Mouse (Mus musculus) neural tube, embryonic 15.5 days (tissue): ENCODE measurements at regions not wholly inside any gene's neighbourhood (a gene's known extent, or its start where the extent isn't known, plus 50 kb on each side); places are given as distances from the start of the nearest gene placed in this dataset.

Experiments used
- ATAC-seq: fragments of 200-750 bp; cut with Nextera tagmentation; 2 replicates; pipeline ENCODE4 v1.8.0; 2017; ENCODE audit warnings: mild to moderate bottlenecking, moderate TSS enrichment, moderate library complexity; ENCODE audit not compliant: low FRiP score
- H3K27ac ChIP-seq: fragments of 300-500 bp; sonication (generic); replicated peaks from 2 replicates; pipeline ENCODE4 v1.5.1; 2015; ENCODE audit warnings: mild to moderate bottlenecking, inconsistent platforms
- H3K27me3 ChIP-seq: fragments of 300-500 bp; sonication (generic); replicated peaks from 2 replicates; pipeline ENCODE4 v1.6.1; 2015; ENCODE audit warnings: inconsistent platforms
- H3K36me3 ChIP-seq: fragments of 300-500 bp; sonication (generic); 2 replicates; pipeline ENCODE4 v1.6.1; 2015; ENCODE audit warnings: inconsistent platforms
- H3K4me1 ChIP-seq: fragments of 300-500 bp; sonication (generic); 2 replicates; pipeline ENCODE4 v1.6.1; 2015; ENCODE audit warnings: inconsistent platforms
- H3K4me2 ChIP-seq: fragments of 300-500 bp; sonication (generic); 2 replicates; pipeline ENCODE4 v1.6.1; 2015; ENCODE audit warnings: inconsistent platforms, mild to moderate bottlenecking, moderate library complexity
- H3K4me3 ChIP-seq: fragments of 300-500 bp; sonication (generic); replicated peaks from 2 replicates; pipeline ENCODE4 v1.5.1; 2015; ENCODE audit warnings: mild to moderate bottlenecking, inconsistent platforms
- H3K9ac ChIP-seq: fragments of 300-500 bp; sonication (generic); replicated peaks from 2 replicates; pipeline ENCODE4 v1.6.1; 2015; ENCODE audit warnings: mild to moderate bottlenecking, inconsistent platforms
- H3K9me3 ChIP-seq: fragments of 300-500 bp; sonication (generic); replicated peaks from 2 replicates; pipeline ENCODE4 v1.6.1; 2016; ENCODE audit warnings: inconsistent platforms
- WGBS: fragments of 180-500 bp; shearing (Covaris S2); methylation state at CpG from one replicate; pipeline ENCODE4 v1.1.7; 2015; ENCODE audit warnings: mixed read lengths; 5-methylcytosine and 5-hydroxymethylcytosine counted together

DNA sequence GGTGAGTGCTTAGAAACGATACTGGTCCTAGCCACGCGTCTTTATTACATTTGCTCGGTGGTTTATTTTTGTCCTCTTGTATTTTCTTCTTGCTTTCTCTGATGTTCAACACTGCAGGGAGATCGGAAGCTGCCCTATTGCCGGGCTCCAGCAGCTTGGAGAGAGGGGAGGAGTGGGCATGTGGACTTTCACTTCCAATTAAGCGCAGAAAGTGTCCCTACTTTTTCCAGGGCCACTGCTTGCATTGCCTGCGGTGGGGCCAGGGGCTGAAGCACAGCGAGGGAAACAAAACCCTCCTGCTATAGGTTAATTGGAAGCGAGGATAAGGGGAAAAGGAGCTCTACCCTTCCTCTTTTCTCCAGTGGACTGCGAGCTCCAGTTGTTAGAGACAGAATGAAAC is 114.4 kb upstream of the Cdh6 start:
- Histone ChIP-seq H3K4me3 (no peak overlapping the region), H3K4me2 (peak overlapping the region; percentile 19; the same call in 1 of the 2 replicates), H3K9ac (no peak overlapping the region), H3K4me1 (no peaks in the 10 kb centered on the region), H3K27ac (no peak overlapping the region), H3K27me3 (no peaks in the 10 kb centered on the region), H3K9me3 (no peaks in the 10 kb centered on the region), H3K36me3 (no peaks in the 10 kb centered on the region)
- 71% methylated on average over 11 of the region's 11 CpGs for WGBS
- no peak for ATAC-seq

DNA sequence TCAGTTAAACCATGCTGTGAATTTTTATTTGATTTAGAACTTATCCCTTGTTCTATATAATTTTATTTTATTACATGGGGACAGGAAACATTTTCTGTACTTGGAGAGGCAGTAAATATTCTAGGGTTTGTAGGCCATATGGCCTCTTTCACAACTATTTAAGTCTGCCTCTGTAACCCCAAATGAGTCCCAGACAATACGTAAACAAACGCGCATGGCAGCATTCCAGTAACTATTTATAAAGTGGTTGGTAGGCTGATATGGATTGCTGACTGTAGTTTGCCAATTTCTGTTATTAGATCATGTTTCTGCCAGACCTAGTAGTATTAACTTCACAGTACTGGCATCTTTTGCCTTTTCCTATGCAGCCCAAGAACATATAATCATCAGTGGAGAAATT is 111.9 kb upstream of the Cdh6 start:
- Histone ChIP-seq H3K27me3 (no peaks in the 10 kb centered on the region), H3K36me3 (no peaks in the 10 kb centered on the region), H3K4me2 (no peak overlapping the region), H3K27ac (no peak overlapping the region), H3K9ac (no peak overlapping the region), H3K4me1 (no peaks in the 10 kb centered on the region), H3K4me3 (no peak overlapping the region), H3K9me3 (no peaks in the 10 kb centered on the region)
- 59% methylated on average over 3 of the region's 3 CpGs for WGBS
- ATAC-seq = no peak

DNA sequence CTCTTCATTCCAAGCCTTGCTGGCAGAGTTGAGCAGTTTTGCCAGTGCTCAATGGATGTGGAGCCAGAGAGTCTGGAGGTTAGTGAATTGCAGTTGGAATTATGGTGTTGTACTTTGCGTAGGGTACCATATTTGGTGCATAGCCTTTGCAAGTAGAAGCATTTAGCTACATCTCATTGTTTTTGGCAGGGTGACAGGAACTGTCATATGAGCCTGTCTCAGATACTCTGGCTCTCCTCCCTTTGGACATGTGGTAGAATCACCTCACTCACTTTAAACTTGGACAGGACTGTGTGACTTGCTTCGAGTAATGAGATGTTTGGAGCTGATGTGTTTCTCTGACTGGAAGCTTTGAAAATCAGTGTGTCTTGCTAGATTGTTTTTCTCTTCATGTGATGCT is 110.7 kb upstream of the Cdh6 start:
- Histone ChIP-seq H3K9ac (no peak overlapping the region), H3K4me2 (no peak overlapping the region), H3K36me3 (no peaks in the 10 kb centered on the region), H3K27ac (no peak overlapping the region), H3K4me3 (no peak overlapping the region), H3K4me1 (no peaks in the 10 kb centered on the region), H3K27me3 (no peaks in the 10 kb centered on the region), H3K9me3 (no peaks in the 10 kb centered on the region)
- no peak for ATAC-seq
- WGBS = 93% methylated on average over 2 of the region's 2 CpGs

DNA sequence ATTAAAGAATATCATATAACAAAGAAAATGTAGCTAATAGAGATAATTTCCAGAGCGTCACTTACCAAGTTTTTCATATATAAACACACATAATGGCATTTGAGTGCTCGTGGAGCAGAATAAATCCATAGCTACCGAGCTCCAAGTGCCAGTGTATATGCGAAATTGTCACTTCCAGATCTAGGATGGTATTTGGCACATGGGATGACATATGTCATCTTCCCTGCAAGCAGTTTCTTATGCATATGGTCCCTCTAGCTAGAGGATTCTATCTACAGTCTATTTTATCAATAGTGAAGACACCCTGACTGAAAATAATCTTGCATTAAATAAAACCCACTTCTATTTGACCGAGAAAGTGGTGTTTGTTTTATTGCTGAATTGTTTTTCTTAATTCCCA is 109.6 kb upstream of the Cdh6 start:
- Histone ChIP-seq H3K4me2 (no peak overlapping the region), H3K9ac (no peak overlapping the region), H3K36me3 (no peaks in the 10 kb centered on the region), H3K4me1 (no peaks in the 10 kb centered on the region), H3K27me3 (no peaks in the 10 kb centered on the region), H3K27ac (no peak overlapping the region), H3K4me3 (no peak overlapping the region), H3K9me3 (no peaks in the 10 kb centered on the region)
- 89% methylated on average over 5 of the region's 5 CpGs for WGBS
- ATAC-seq = no peak

DNA sequence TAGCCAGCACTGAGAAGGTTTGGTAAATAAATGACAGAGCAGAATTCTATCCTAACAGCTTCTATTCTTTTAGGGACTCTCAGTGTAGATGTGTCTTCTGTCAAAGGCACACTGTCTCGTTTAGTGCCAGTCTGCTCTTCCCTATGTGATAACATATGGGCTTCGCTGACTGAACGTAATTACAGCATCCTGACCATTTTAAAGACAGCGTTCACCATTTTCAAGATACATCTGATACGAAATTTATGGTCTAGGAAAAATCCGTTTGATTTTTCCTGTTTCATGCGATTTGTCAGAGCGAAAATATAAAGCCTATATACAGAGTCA is 103.4 kb upstream of the Cdh6 start:
- Histone ChIP-seq H3K9me3 (no peaks in the 10 kb centered on the region), H3K4me2 (no peak overlapping the region), H3K4me3 (no peak overlapping the region), H3K9ac (no peak overlapping the region), H3K36me3 (no peaks in the 10 kb centered on the region), H3K27ac (no peak overlapping the region), H3K4me1 (0 out of 2 replicates have a peak, but pooled peaks cover 6% of the 10 kb centered on the region), H3K27me3 (no peaks in the 10 kb centered on the region)
- WGBS = 60% methylated on average over 8 of the region's 8 CpGs
- ATAC-seq = no peak

DNA sequence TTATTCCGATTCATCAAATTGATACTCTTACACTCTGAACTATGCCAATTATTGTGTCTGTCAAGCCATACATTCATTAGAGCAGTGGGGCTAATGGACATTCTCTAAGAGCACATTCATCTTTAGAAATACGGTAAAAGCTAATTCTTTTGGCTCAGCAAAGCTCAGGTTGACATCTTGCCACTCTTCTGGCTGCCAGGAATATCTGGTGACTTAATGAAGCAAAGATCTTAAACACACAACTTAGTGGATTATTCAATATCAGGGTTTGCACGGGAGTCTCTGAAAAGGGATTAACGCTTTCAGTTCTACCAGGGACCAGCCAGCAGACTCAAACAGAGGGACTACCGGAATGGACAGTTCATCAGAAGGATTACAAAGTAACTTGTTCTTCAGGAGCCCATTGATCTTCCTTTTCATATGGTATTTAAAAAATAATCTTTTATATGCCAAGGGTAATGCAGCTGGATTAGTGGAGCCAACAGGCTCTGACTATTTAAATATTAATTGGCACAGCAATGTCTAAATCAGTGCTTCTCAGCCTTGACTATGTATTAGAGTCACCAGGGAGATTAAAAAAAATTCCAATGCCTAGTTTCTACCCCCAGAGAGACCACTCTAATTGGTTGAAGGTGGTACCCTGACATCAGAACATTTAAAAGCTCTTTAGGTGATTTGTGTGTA is 102.9 kb upstream of the Cdh6 start:
- 78% methylated on average over 5 of the region's 5 CpGs for WGBS
- no peak overlapping the region for H3K9ac ChIP-seq
- H3K4me1 ChIP-seq = 0 out of 2 replicates have a peak, but pooled peaks cover 6% of the 10 kb centered on the region
- no peak overlapping the region for H3K27ac ChIP-seq
- no peak for ATAC-seq
- no peaks in the 10 kb centered on the region for H3K27me3 ChIP-seq
- no peaks in the 10 kb centered on the region for H3K36me3 ChIP-seq
- H3K4me3 ChIP-seq = no peak overlapping the region
- H3K9me3 ChIP-seq = no peaks in the 10 kb centered on the region
- H3K4me2 ChIP-seq = no peak overlapping the region

DNA sequence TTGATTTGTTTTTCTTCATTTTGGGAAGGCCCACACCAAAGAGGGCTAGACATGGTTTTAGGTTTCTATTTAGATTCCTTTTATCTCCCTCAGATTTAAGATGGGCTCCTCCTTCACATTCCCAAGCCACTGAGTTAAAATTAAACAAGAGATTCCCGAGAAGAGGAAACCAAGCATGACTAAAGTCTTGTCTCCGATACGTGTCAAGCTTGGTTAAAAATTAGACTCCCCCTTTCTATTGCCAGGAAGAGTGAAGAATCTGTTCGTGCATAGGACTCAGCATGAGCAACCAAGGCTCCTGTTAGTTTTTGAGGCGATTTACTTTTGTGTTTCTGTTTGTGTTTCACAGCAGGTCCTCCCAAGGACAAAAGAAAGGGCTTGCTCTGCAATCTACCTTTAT is 101.9 kb upstream of the Cdh6 start:
- 0 out of 2 replicates have a peak, but pooled peaks cover 6% of the 10 kb centered on the region for H3K4me1 ChIP-seq
- no peak overlapping the region for H3K4me2 ChIP-seq
- ATAC-seq = no peak
- WGBS = 11% methylated on average over 5 of the region's 5 CpGs
- no peak overlapping the region for H3K9ac ChIP-seq
- no peaks in the 10 kb centered on the region for H3K36me3 ChIP-seq
- no peak overlapping the region for H3K27ac ChIP-seq
- H3K27me3 ChIP-seq = no peaks in the 10 kb centered on the region
- no peaks in the 10 kb centered on the region for H3K9me3 ChIP-seq
- no peak overlapping the region for H3K4me3 ChIP-seq

DNA sequence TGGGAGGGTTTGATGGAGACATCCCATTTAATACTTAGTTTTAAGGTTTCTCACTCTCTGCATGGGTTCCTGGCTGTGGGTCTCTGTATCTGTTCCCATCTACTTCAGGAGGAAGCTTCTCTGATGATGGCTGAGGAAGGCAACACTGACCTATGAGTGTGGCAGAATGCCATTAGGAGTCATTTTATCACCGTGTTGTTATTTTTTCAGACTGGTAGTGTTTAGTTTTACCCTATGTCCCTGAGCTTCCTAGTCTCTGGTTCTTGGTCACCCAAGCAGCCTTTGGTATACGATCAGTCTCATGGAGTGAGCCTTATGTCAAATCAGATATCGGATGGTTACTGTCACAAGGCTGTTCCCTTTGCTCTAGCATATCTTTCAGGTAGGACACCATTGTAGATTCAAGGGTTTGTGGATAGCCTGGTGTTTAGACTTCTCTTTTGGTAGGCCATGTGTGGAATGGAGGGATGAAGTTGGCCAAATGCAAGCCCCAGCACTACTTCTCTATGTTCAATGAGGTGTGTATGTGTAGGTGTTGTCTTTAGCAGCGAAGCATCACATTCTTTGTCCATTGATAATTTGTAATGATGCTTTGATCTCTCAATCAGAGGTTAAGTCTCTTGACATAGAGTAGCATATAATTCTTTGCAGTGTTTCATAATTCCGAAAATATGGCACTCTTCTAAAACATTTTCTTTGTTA is 101.0 kb upstream of the Cdh6 start:
- H3K36me3 ChIP-seq = no peaks in the 10 kb centered on the region
- H3K4me1 ChIP-seq = 0 out of 2 replicates have a peak, but pooled peaks cover 6% of the 10 kb centered on the region
- no peak overlapping the region for H3K4me2 ChIP-seq
- no peak overlapping the region for H3K27ac ChIP-seq
- no peaks in the 10 kb centered on the region for H3K27me3 ChIP-seq
- H3K9me3 ChIP-seq = no peaks in the 10 kb centered on the region
- no peak for ATAC-seq
- no peak overlapping the region for H3K9ac ChIP-seq
- WGBS = 95% methylated on average over 5 of the region's 5 CpGs
- no peak overlapping the region for H3K4me3 ChIP-seq

DNA sequence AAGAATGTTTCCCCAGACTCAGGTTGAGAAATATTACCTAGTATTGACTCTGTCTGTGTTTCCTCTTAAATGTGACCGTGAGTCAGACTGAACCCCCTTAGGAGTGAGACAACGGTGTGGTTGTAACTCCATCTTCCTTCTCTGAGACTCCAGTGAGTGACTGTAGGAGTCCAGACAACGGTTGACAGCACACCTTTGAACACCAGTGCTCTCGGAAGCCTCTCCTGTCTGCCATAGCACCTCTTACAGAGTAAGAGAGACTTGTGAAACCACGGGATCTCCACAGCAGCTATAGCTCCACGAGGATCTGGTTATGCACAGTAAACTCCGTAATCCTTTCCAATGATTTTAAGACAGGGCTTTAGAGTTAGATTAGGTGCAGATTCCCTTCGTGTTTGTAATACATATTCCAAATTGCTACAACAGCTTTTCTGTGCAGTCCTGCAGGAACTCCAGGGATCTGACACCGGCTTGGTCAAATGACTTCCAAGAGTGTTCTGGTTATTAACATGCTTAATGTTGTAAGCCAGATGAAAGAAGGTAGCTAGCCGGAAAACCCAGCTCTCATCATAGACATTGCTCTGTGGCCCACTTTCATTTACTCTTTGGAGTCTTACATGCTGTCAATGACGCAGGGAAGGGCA is 72.7 kb upstream of the Cdh6 start:
- H3K9ac ChIP-seq = no peak overlapping the region
- H3K27me3 ChIP-seq = no peaks in the 10 kb centered on the region
- H3K36me3 ChIP-seq = no peaks in the 10 kb centered on the region
- WGBS = 89% methylated on average over 11 of the region's 11 CpGs
- H3K27ac ChIP-seq = no peak overlapping the region
- no peaks in the 10 kb centered on the region for H3K9me3 ChIP-seq
- ATAC-seq = no peak
- no peak overlapping the region for H3K4me2 ChIP-seq
- peaks cover 2% of the 10 kb centered on the region; the same call in 1 of the 2 replicates for H3K4me1 ChIP-seq
- no peak overlapping the region for H3K4me3 ChIP-seq

DNA sequence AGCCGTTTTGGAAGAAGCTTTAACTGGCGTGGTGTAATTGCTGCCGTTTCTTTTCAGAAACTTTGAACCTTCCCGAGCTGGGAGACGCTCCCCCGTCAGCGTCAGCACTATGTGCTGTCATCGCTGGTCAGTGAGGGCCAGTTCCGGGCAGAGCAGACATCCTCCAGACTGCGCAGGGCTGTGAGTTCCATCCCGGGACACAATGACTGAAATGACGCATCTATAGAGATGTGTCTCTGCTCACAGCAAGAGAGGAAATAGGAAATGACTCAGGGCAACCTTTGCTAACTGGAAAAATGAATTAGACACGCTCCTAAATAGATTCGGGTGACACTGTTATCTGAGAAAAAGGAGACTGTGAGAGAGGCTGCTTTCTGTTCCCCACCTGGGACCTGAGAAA is 70.8 kb upstream of the Cdh6 start:
- peak overlapping the region; percentile 35 for H3K4me2 ChIP-seq
- no peak overlapping the region for H3K27ac ChIP-seq
- 21% methylated on average over 14 of the region's 14 CpGs for WGBS
- no peak overlapping the region for H3K9ac ChIP-seq
- H3K4me3 ChIP-seq = 0 out of 2 replicates have a peak overlapping the region, but pooled peaks have one; percentile 6
- H3K36me3 ChIP-seq = no peaks in the 10 kb centered on the region
- no peaks in the 10 kb centered on the region for H3K9me3 ChIP-seq
- H3K4me1 ChIP-seq = peaks cover 2% of the 10 kb centered on the region; the same call in 1 of the 2 replicates
- no peaks in the 10 kb centered on the region for H3K27me3 ChIP-seq
- no peak for ATAC-seq

DNA sequence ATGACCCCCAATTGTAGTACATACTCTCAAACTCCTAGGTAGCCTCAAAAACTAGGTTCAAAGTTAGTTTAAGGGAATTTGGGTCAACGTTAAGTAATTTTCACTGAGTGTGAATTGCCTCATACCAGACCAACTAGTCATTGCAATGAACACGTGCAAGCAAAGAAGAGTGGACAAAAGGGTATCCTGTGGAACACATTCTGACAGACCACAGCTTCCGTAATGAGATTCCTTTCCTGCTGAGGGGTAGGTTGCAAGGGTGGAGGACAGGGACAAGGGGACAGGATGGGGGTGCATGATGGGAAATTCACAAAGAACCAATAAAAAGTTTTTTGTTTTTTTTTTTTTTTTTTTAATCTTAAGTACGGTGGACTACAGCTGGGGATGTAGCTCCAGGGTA is 70.1 kb upstream of the Cdh6 start:
- no peak for ATAC-seq
- no peak overlapping the region for H3K4me2 ChIP-seq
- peaks cover 2% of the 10 kb centered on the region; the same call in 1 of the 2 replicates for H3K4me1 ChIP-seq
- 75% methylated on average over 4 of the region's 4 CpGs for WGBS
- H3K9me3 ChIP-seq = no peaks in the 10 kb centered on the region
- H3K27me3 ChIP-seq = no peaks in the 10 kb centered on the region
- H3K36me3 ChIP-seq = no peaks in the 10 kb centered on the region
- H3K9ac ChIP-seq = no peak overlapping the region
- H3K27ac ChIP-seq = no peak overlapping the region
- no peak overlapping the region for H3K4me3 ChIP-seq

DNA sequence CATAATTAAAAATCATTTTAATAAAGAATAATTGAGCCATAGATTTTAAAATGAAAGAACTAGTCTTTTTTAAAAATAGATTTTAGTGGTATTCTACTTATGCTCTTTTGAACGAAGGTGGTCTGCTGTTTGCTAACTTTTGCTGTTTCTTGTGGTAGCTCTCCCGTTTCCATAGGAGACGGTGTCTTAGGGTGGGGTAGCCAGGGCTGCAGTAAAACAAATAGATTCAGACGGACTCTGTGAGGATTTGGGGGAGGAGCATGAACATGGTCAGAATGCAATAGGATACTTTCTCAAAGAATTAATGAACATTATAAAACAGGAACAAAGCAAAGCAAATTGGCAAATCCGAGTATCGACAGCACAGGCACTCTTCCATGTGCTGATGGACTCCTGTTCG is 67.5 kb upstream of the Cdh6 start:
- WGBS = 59% methylated on average over 7 of the region's 7 CpGs
- H3K9me3 ChIP-seq = no peaks in the 10 kb centered on the region

More for the DNA sequence above, 67.5 kb upstream of the Cdh6 start:
- peaks cover 2% of the 10 kb centered on the region; the same call in 1 of the 2 replicates for H3K4me1 ChIP-seq
- H3K36me3 ChIP-seq = no peaks in the 10 kb centered on the region
- no peak for ATAC-seq
- no peak overlapping the region for H3K4me2 ChIP-seq
- H3K9ac ChIP-seq = no peak overlapping the region
- no peak overlapping the region for H3K4me3 ChIP-seq
- no peaks in the 10 kb centered on the region for H3K27me3 ChIP-seq
- H3K27ac ChIP-seq = no peak overlapping the region
